Mouse (Mus musculus) liver, embryonic 15.5 days (tissue): ENCODE measurements around the gene Pik3r4. TPM values are rescaled to one million over a fixed set of nuclear protein-coding genes. Genes with fewer than 3 reads are reported as not detected.

Experiments used
- ATAC-seq: fragments of 200-750 bp; cut with Nextera tagmentation; 2 replicates; pipeline ENCODE4 v1.8.0; 2017; ENCODE audit warnings: moderate number of reproducible peaks, mild to moderate bottlenecking, moderate library complexity; ENCODE audit not compliant: insufficient read depth
- H3K27ac ChIP-seq: fragments of 300-500 bp; sonication (generic); replicated peaks from 2 replicates; pipeline ENCODE4 v1.5.1; 2015; ENCODE audit warnings: mild to moderate bottlenecking, inconsistent platforms
- H3K27me3 ChIP-seq: fragments of 300-500 bp; sonication (generic); 2 replicates; pipeline ENCODE4 v1.6.1; 2015; ENCODE audit warnings: mild to moderate bottlenecking, inconsistent platforms
- H3K36me3 ChIP-seq: fragments of 300-500 bp; sonication (generic); replicated peaks from 2 replicates; pipeline ENCODE4 v1.6.1; 2015; ENCODE audit warnings: moderate library complexity, mild to moderate bottlenecking, inconsistent platforms
- H3K4me1 ChIP-seq: fragments of 300-500 bp; sonication (generic); replicated peaks from 2 replicates; pipeline ENCODE4 v1.6.1; 2015; ENCODE audit warnings: inconsistent platforms
- H3K4me2 ChIP-seq: fragments of 300-500 bp; sonication (generic); 2 replicates; pipeline ENCODE4 v1.6.1; 2015; ENCODE audit warnings: moderate library complexity, mild to moderate bottlenecking, inconsistent platforms
- H3K4me3 ChIP-seq: fragments of 300-500 bp; sonication (generic); replicated peaks from 2 replicates; pipeline ENCODE4 v1.5.1; 2015; ENCODE audit warnings: mild to moderate bottlenecking, inconsistent platforms
- H3K9ac ChIP-seq: fragments of 300-500 bp; sonication (generic); 2 replicates; pipeline ENCODE4 v1.6.1; 2015; ENCODE audit warnings: moderate library complexity, mild to moderate bottlenecking, inconsistent platforms
- H3K9me3 ChIP-seq: fragments of 300-500 bp; sonication (generic); replicated peaks from 2 replicates; pipeline ENCODE4 v1.6.1; 2016; ENCODE audit warnings: inconsistent platforms
- WGBS: fragments of 180-500 bp; shearing (Covaris S2); methylation state at CpG from one replicate; pipeline ENCODE4 v1.1.7; 2015; ENCODE audit warnings: mixed read lengths; ENCODE audit not compliant: insufficient replicate concordance; 5-methylcytosine and 5-hydroxymethylcytosine counted together
- polyA plus RNA-seq: library from polyadenylated mRNA; unstranded; fragments of >200 nt; fragmentation: Nextera tagmentation; extraction: Ambion mirVana; gene quantifications from 2 replicates; pipeline ENCODE4 v1.2.1, GENCODE M21; 2015

The Pik3r4 gene
- polyA plus RNA-seq, 1 experiment from 2014 or later, result 5.3 TPM

- Histone ChIP-seq H3K9ac (no peak overlapping the region), H3K36me3 (peaks cover 66% of the 10 kb centered on the region), H3K27ac (no peak overlapping the region), H3K4me2 (no peak overlapping the region), H3K4me1 (no peaks in the 10 kb centered on the region), H3K4me3 (no peak overlapping the region), H3K27me3 (no peaks in the 10 kb centered on the region), H3K9me3 (no peaks in the 10 kb centered on the region)
- whole genome bisulfite sequencing, result 66% methylated on average over 7 of the region's 7 CpGs
- ATAC-seq, result no peak
Observed at GRCm38 (mm10) chr9:105665269-105665668, 22.5 kb downstream of the Pik3r4 start.

GRCm38 (mm10) chr9:105670916-105671315, 28.1 kb downstream of the Pik3r4 start:
- H3K36me3 ChIP-seq, result peaks cover 55% of the 10 kb centered on the region
- 84% methylated on average over 4 of the region's 4 CpGs for WGBS

GRCm38 (mm10) chr9:105672032-105672431, 29.3 kb downstream of the Pik3r4 start:
- H3K4me3 ChIP-seq, result no peak overlapping the region
- 68% methylated on average over 2 of the region's 2 CpGs for WGBS
- no peaks in the 10 kb centered on the region for H3K27me3 ChIP-seq
- ATAC-seq, result no peak
- H3K4me1 ChIP-seq, result no peaks in the 10 kb centered on the region
- H3K36me3 ChIP-seq, result peaks cover 57% of the 10 kb centered on the region
- no peak overlapping the region for H3K4me2 ChIP-seq
- no peaks in the 10 kb centered on the region for H3K9me3 ChIP-seq
- no peak overlapping the region for H3K27ac ChIP-seq
- H3K9ac ChIP-seq, result no peak overlapping the region

More at GRCm38 (mm10) chr9:105670916-105671315, 28.1 kb downstream of the Pik3r4 start:
- no peak for ATAC-seq
- no peaks in the 10 kb centered on the region for H3K4me1 ChIP-seq
- H3K27me3 ChIP-seq, result no peaks in the 10 kb centered on the region
- no peak overlapping the region for H3K4me3 ChIP-seq
- no peak overlapping the region for H3K4me2 ChIP-seq
- H3K9ac ChIP-seq, result no peak overlapping the region
- H3K27ac ChIP-seq, result no peak overlapping the region
- H3K9me3 ChIP-seq, result no peaks in the 10 kb centered on the region

- Histone ChIP-seq H3K9me3 (no peaks in the 10 kb centered on the region), H3K9ac (no peak overlapping the region), H3K27me3 (no peaks in the 10 kb centered on the region), H3K36me3 (peaks cover 47% of the 10 kb centered on the region), H3K27ac (no peak overlapping the region), H3K4me2 (peak overlapping the region; percentile 15; the same call in 1 of the 2 replicates), H3K4me3 (no peak overlapping the region), H3K4me1 (no peaks in the 10 kb centered on the region)
- ATAC-seq, result peak; percentile 56
- WGBS, result 61% methylated on average over 11 of the region's 11 CpGs
Observed at GRCm38 (mm10) chr9:105675941-105676340, 33.2 kb downstream of the Pik3r4 start.

GRCm38 (mm10) chr9:105681386-105681785, 38.6 kb downstream of the Pik3r4 start:
- no peaks in the 10 kb centered on the region for H3K9me3 ChIP-seq
- H3K36me3 ChIP-seq, result peaks cover 52% of the 10 kb centered on the region
- no peak overlapping the region for H3K9ac ChIP-seq
- no peaks in the 10 kb centered on the region for H3K4me1 ChIP-seq
- no peak overlapping the region for H3K4me3 ChIP-seq
- no peak overlapping the region for H3K27ac ChIP-seq
- H3K27me3 ChIP-seq, result no peaks in the 10 kb centered on the region
- no peak overlapping the region for H3K4me2 ChIP-seq
- 83% methylated on average over 7 of the region's 7 CpGs for WGBS
- no peak for ATAC-seq

- Histone ChIP-seq H3K27me3 (no peaks in the 10 kb centered on the region), H3K27ac (no peak overlapping the region), H3K4me2 (no peak overlapping the region), H3K9me3 (no peaks in the 10 kb centered on the region), H3K36me3 (peaks cover 44% of the 10 kb centered on the region), H3K4me3 (no peak overlapping the region), H3K4me1 (no peaks in the 10 kb centered on the region), H3K9ac (no peak overlapping the region)
- ATAC-seq, result no peak
- WGBS, result 82% methylated on average over 13 of the region's 13 CpGs
Observed at GRCm38 (mm10) chr9:105684549-105685165, 41.9 kb downstream of the Pik3r4 start.

- Histone ChIP-seq H3K27ac (no peak overlapping the region), H3K4me2 (no peak overlapping the region), H3K36me3 (peaks cover 30% of the 10 kb centered on the region), H3K4me3 (no peak overlapping the region), H3K9ac (no peak overlapping the region), H3K9me3 (no peaks in the 10 kb centered on the region), H3K27me3 (no peaks in the 10 kb centered on the region), H3K4me1 (no peaks in the 10 kb centered on the region)
- 67% methylated on average over 7 of the region's 7 CpGs for WGBS
- ATAC-seq, result no peak
Observed at GRCm38 (mm10) chr9:105689485-105689884, 46.7 kb downstream of the Pik3r4 start.

- Histone ChIP-seq H3K27me3 (no peaks in the 10 kb centered on the region), H3K27ac (no peak overlapping the region), H3K9me3 (no peaks in the 10 kb centered on the region), H3K4me3 (no peak overlapping the region), H3K36me3 (peaks cover 2% of the 10 kb centered on the region; the same call in 1 of the 2 replicates), H3K4me1 (no peaks in the 10 kb centered on the region), H3K4me2 (no peak overlapping the region), H3K9ac (no peak overlapping the region)
- 76% methylated on average over 14 of the region's 14 CpGs for WGBS
- ATAC-seq, result no peak
Observed at GRCm38 (mm10) chr9:105692472-105692871, 49.7 kb downstream of the Pik3r4 start.

- H3K4me1 ChIP-seq, result no peaks in the 10 kb centered on the region
- H3K27ac ChIP-seq, result no peak overlapping the region
- no peaks in the 10 kb centered on the region for H3K9me3 ChIP-seq
- H3K4me2 ChIP-seq, result no peak overlapping the region
- ATAC-seq, result no peak
- no peaks in the 10 kb centered on the region for H3K27me3 ChIP-seq
- 78% methylated on average over 9 of the region's 9 CpGs for WGBS
- H3K9ac ChIP-seq, result no peak overlapping the region
- no peak overlapping the region for H3K4me3 ChIP-seq
- H3K36me3 ChIP-seq, result no peaks in the 10 kb centered on the region
Observed at GRCm38 (mm10) chr9:105693056-105693455, 50.3 kb downstream of the Pik3r4 start.

GRCm38 (mm10) chr9:105693854-105694253, 51.1 kb downstream of the Pik3r4 start:
- H3K4me1 ChIP-seq, result no peaks in the 10 kb centered on the region
- no peak overlapping the region for H3K9ac ChIP-seq
- ATAC-seq, result no peak
- no peaks in the 10 kb centered on the region for H3K9me3 ChIP-seq
- no peak overlapping the region for H3K4me2 ChIP-seq
- H3K27me3 ChIP-seq, result no peaks in the 10 kb centered on the region
- 4% methylated on average over 5 of the region's 5 CpGs for WGBS
- no peak overlapping the region for H3K27ac ChIP-seq
- H3K4me3 ChIP-seq, result no peak overlapping the region
- no peaks in the 10 kb centered on the region for H3K36me3 ChIP-seq

GRCm38 (mm10) chr9:105696818-105697564, 54.2 kb downstream of the Pik3r4 start:
- no peaks in the 10 kb centered on the region for H3K4me1 ChIP-seq
- no peak overlapping the region for H3K27ac ChIP-seq
- no peak overlapping the region for H3K9ac ChIP-seq
- H3K27me3 ChIP-seq, result no peaks in the 10 kb centered on the region
- no peak overlapping the region for H3K4me2 ChIP-seq
- H3K36me3 ChIP-seq, result no peaks in the 10 kb centered on the region
- ATAC-seq, result no peak
- no peak overlapping the region for H3K4me3 ChIP-seq
- 71% methylated on average over 7 of the region's 7 CpGs for whole genome bisulfite sequencing
- H3K9me3 ChIP-seq, result no peaks in the 10 kb centered on the region
